Mouse (Mus musculus) small intestine, adult 2 months (tissue): ENCODE results near the gene Zmiz2.

Source experiments
- CTCF ChIP-seq: fragments of 200-500 bp; IDR thresholded peaks from 2 replicates; pipeline ENCODE4 v1.5.1; 2012; ENCODE audit warnings: low read depth, mild to moderate bottlenecking, control low read depth, inconsistent platforms, low read length, moderate library complexity, mixed read lengths; ENCODE audit not compliant: insufficient replicate concordance, insufficient read length; ENCODE audit errors: extremely low read depth
- POLR2A ChIP-seq: fragments of 200-500 bp; IDR thresholded peaks from 2 replicates; pipeline ENCODE4 v1.6.1; 2012; ENCODE audit warnings: low read depth, mild to moderate bottlenecking, control low read depth, inconsistent platforms, low read length, moderate library complexity

GRCm38 (mm10) chr11:6417490-6417889 lies 28.6 kb downstream of the Zmiz2 start:
- TF ChIP-seq CTCF (no peak), POLR2A (no peak)
